Mouse (Mus musculus) bone marrow macrophage, adult 2 months (primary cell): ENCODE results near the gene Cldn2.

Experiments used
- CTCF ChIP-seq: IDR thresholded peaks from 2 replicates; pipeline ENCODE4 v1.5.1; 2012; ENCODE audit warnings: low read depth, mild to moderate bottlenecking, low read length, moderate library complexity
- POLR2A ChIP-seq: IDR thresholded peaks from 2 replicates; pipeline ENCODE4 v1.6.1; 2012; ENCODE audit warnings: mild to moderate bottlenecking, low read depth, low read length, borderline replicate concordance

- TF ChIP-seq POLR2A (no peak), CTCF (no peak)
Measured at GRCm38 (mm10) chrX:139812636-139813298, 12.1 kb downstream of the Cldn2 start.
